Mouse (Mus musculus) spleen, embryonic (tissue): ENCODE data around the gene Zfp536.

Source experiments
- CTCF ChIA-PET: fragments of 350-600 bp; sonication (Branson Sonifier 250); formaldehyde crosslinking; loops from one replicate; lab custom pipeline; 2022; lab: Charles Lee

The Zfp536 gene

DNA sequence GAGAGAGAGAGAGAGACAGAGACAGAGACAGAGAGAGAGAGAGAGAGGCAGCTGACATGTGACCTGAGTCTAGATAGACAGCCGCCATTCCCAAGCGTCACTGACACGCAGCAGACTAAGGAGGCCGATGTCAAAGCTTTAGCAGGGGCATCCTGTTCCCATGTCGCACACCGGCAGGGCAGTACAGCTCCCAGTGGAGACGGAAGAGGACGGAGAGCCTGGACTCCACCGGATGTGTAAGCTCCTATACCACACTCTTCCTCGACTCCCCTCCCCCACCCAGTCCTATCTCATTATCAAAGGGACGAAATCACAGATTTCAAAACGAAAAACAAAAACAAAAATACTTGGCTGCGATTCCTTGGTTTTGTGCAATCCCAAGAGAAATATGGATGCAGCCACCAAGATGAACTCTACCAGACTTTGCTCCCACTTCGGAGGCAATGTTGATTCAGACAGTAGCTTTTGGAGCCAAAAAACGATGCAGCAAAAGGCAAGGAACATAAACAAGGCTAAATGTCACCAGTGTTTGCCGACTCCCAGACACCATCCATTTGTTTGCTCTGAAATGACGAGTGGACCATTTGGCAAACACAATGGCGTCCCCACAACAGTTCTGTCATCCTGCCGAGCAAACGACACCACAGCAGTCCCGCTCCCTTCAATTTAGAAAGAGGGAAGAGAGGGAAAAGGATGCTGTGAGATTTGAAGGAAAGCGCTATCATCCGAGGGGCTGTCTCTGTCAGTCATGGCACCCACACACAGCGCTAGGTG lies 299.9 kb downstream of the Zfp536 start:
- CTCF ChIA-PET: no interaction called here

- CTCF ChIA-PET: no interaction called here
These were observed 301.7 kb downstream of the Zfp536 start for GRCm38 (mm10) chr7:37471726-37472125.

GRCm38 (mm10) chr7:37466477-37467243 lies 306.8 kb downstream of the Zfp536 start:
- CTCF ChIA-PET: no interaction called here

- CTCF ChIA-PET: no interaction called here
These were observed 309.2 kb downstream of the Zfp536 start for GRCm38 (mm10) chr7:37464186-37464721.

- CTCF ChIA-PET: no interaction called here
These were observed 325.9 kb downstream of the Zfp536 start for GRCm38 (mm10) chr7:37447523-37447922.

GRCm38 (mm10) chr7:37439912-37440311 lies 333.5 kb downstream of the Zfp536 start:
- CTCF ChIA-PET: no interaction called here

DNA sequence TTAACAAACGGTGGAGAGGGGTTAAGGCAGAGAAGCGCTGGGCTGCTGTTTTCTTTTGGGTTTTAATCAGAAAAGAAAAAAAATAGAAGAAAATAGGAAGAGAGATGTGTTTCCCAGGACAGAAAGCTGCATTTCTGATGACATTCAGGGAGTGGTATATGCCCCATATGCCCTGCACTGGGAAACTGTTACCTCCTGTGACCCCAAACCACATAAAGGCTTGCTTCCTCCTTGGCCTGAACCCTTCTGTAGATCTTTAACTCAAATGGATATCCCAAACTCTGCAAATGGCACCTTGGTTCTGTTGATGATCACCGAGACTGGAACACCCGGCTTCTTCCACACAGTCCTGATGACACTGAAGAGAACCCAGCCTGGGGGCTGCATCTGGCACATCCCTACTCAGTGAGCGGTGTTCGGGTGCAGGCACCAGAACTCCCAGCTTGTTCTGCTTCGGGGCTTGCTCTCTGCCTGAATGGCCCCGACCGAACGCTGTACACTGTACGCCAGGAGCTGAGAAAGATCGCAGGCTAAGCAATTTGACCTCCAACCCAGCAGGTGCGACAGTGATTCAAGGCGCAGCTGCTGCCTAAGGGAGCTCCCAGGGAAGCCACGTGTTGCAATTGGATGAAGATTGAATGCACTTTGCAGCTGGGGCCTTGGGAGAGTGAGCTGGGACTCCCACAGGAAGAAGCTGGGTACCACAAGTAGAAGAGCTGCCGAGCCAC lies 334.2 kb downstream of the Zfp536 start:
- CTCF ChIA-PET: no interaction called here

GRCm38 (mm10) chr7:37437887-37438286 lies 335.6 kb downstream of the Zfp536 start:
- CTCF ChIA-PET: no interaction called here

DNA sequence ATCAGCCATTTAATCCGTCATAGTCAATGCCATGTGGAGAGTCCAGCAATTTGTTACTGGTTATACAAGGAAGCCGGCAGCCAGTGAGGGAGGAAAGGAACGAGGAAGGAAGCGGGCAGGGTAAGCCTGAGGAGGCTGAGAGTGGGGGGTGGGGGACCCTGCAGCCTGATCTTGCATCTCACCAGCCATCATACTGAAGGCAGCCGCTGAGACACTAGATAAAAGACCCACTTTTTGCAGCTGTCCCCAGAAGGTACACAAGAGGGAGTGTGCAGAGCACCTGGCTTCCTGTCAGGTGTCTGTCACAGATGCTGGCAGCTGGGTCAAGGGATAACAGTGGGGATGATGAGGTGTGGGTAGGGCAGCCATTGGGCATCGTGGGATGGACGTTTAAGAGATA lies 340.3 kb downstream of the Zfp536 start:
- CTCF ChIA-PET: no interaction called here

GRCm38 (mm10) chr7:37431471-37431870 lies 342.0 kb downstream of the Zfp536 start:
- CTCF ChIA-PET: no interaction called here

GRCm38 (mm10) chr7:37426061-37426460 lies 347.4 kb downstream of the Zfp536 start:
- CTCF ChIA-PET: no interaction called here

DNA sequence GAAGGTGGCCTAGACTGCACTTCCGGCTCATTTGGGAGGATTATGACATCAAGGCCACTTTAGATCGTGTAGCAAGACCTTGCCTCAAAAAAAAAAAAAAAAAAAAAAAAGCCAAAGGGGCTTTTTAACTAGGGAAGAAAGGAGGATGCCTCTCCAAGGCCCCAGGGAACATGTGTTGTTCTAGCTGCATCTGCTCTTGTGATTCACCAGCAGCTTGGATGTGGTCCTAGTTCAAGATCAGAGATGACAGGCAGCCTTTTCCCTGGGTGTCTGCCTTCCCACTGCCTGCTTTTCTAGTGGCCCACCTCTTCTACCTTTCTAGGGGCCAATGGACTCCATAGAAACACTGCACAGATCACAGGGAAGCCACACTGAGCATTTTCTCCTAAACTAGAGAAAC lies 350.5 kb downstream of the Zfp536 start:
- CTCF ChIA-PET: no interaction called here
